Mouse (Mus musculus) thymus, adult 2 months (tissue): ENCODE results near the gene Mafb.

Source experiments
- CTCF ChIP-seq: fragments of 200-500 bp; IDR thresholded peaks from 2 replicates; pipeline ENCODE4 v1.5.1; 2012; ENCODE audit warnings: mild to moderate bottlenecking, control low read depth, low read length, moderate library complexity, borderline replicate concordance; ENCODE audit not compliant: control insufficient read depth, poor library complexity, insufficient read depth; ENCODE audit errors: extremely low read depth
- POLR2A ChIP-seq: fragments of 200-500 bp; IDR thresholded peaks from 2 replicates; pipeline ENCODE4 v1.6.1; 2012; ENCODE audit warnings: mild to moderate bottlenecking, low read length, control low read depth, moderate library complexity; ENCODE audit not compliant: control insufficient read depth, poor library complexity, insufficient read depth; ENCODE audit errors: extremely low read depth

- TF ChIP-seq CTCF (no peak), POLR2A (no peak)
Measured at GRCm38 (mm10) chr2:160368422-160369357, 1.8 kb upstream of the Mafb start.
